Mouse (Mus musculus) heart, postnatal 0 days (tissue): ENCODE data around the gene Hpse2.

Source experiments
- CTCF ChIP-seq: IDR thresholded peaks from 2 replicates; pipeline ENCODE4 v1.5.1; 2016; ENCODE audit warnings: antibody characterized with exemption, control low read depth, low read depth
- EP300 ChIP-seq: IDR thresholded peaks from 2 replicates; pipeline ENCODE4 v1.6.1; 2016; ENCODE audit warnings: antibody characterized with exemption, low read depth

- TF ChIP-seq CTCF = no peak
- no peak for TF ChIP-seq EP300
Observed at GRCm38 (mm10) chr19:42740163-42740899, 647.8 kb downstream of the Hpse2 start.
